Mouse (Mus musculus): ENCODE measurements around the gene Clcn5.

DNA sequence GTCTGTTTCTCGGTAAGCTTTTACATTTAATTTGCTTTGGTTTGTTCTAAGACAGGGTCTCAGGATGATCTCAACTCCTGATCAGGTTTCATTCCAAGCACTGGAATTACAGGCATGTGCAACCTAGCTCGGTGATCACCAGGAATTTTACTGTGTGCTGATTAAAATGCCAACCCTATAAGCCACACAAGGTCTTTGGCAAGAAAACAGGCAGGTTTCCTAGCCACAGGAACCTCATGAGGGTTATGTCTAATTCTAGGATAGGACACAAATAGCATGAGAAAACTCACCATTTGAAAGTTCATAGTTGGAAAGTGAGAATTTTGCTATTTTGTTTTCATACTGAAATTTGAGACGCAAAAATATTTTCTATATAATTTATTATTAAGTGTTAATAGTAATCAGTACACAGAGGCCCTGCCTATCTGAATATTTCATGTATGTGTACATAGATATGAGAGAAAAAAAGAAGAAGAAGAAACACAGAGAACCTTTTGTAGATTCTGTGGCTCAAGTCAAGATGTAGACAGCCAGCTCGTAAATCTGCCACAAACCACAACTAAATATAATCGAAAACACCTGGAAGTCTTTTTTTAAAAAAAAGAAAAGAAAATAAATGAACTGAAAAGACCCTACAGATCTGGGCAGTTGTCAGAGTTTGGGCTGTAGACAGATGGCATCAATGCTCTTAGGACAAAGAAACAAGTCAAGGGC, 58.6 kb downstream of the Clcn5 start:
- TF ChIP-seq USF2 (conservative IDR thresholded peaks at IDR 0.05; ENCODE audit: low read depth, low read length): no peak
- no peak for TF ChIP-seq KAT2A (IDR thresholded peaks at IDR 0.05; ENCODE audit: insufficient replicate concordance, low read length)
- no peak for TF ChIP-seq ZMIZ1 (IDR thresholded peaks at IDR 0.05; ENCODE audit: low read depth, low read length)
- no peak for TF ChIP-seq CTCF (conservative IDR thresholded peaks at IDR 0.05 in 1 of 2, IDR thresholded peaks at IDR 0.05 in 1 of 2; ENCODE audit: low read depth in 2 of 2, low read length in 2 of 2)
- no peak for TF ChIP-seq MAX (IDR thresholded peaks at IDR 0.05; ENCODE audit: low read length)
- no peak for TF ChIP-seq BHLHE40 (IDR thresholded peaks at IDR 0.05; ENCODE audit: low read depth, low read length)
- no peak for TF ChIP-seq ZNF384 (IDR thresholded peaks at IDR 0.05; ENCODE audit: low read depth, low read length)
- TF ChIP-seq MYC (IDR thresholded peaks at IDR 0.05; ENCODE audit: low read depth, low read length): no peak
- TF ChIP-seq RAD21 (IDR thresholded peaks at IDR 0.05; ENCODE audit: low read depth, low read length): no peak
- TF ChIP-seq CHD2 (IDR thresholded peaks at IDR 0.05; ENCODE audit: low read length): no peak
- TF ChIP-seq ETS1 (conservative IDR thresholded peaks at IDR 0.05; ENCODE audit: low read depth, low read length): no peak
- no peak for TF ChIP-seq ZC3H11A (IDR thresholded peaks at IDR 0.05; ENCODE audit: low read depth, low read length)
- TF ChIP-seq TBP (conservative IDR thresholded peaks at IDR 0.05; ENCODE audit: low read depth, low read length): no peak
- TF ChIP-seq ZKSCAN1 (IDR thresholded peaks at IDR 0.05; ENCODE audit: borderline replicate concordance, low read depth, low read length): no peak

All from CH12.LX (cell line).